Comparison of ENCODE assay signal across 13 mouse cellular contexts in the genomic region with DNA sequence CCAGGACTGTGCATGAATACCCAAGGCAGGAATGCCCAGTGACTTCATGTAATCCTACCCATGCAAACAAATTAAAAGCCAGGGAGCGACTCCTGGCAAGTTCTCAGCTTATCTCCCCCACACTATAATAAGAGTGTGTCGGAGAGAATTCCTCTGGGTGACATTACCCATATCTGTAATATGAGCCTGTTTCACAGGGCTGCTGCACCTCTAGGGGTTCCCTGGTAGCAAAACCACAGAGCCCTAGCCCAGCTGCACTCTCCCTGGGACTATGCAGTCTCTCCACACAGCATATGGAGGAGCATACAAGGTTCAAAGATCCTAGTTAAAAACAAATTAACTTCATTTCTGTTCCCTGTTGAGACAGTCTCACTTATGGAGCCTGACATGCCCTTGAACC. TPM values are rescaled to one million over a fixed set of nuclear protein-coding genes. Genes with fewer than 3 reads are reported as not detected.
DNase-seq lines count a peak whose midpoint lies in the region; ATAC-seq and TF ChIP-seq lines count a peak whose summit lies in the region.
"Had no signal": no experiment of that assay in that cellular context is flagged by ENCODE, and none has a peak within 500 bp of the region (broad histone marks: within the 10 kb centered on the region; RNA-seq: fewer than 3 reads in every experiment).

No protein-coding gene starts in this region.

- no peak for TF ChIP-seq CTCF in lung, postnatal 0 days (IDR thresholded peaks at IDR 0.05)
- TF ChIP-seq CTCF in stomach, postnatal 0 days (IDR thresholded peaks at IDR 0.05; ENCODE audit: low read depth), result no peak

- no peak overlapping the region for H3K4me2 ChIP-seq in lung, postnatal 0 days (replicated peaks; ENCODE audit: low read depth, low read length)
- H3K4me2 ChIP-seq in embryonic facial prominence, embryonic 15.5 days (replicated peaks), result no peak overlapping the region
- peak overlapping the region; percentile 19; the same call in 1 of the 2 replicates for H3K4me2 ChIP-seq in heart, embryonic 14.5 days (ENCODE audit: low read length)
- no peak overlapping the region for H3K4me2 ChIP-seq in stomach, postnatal 0 days (replicated peaks; ENCODE audit: low read depth)
- H3K4me2 ChIP-seq: hindbrain, embryonic 15.5 days; midbrain, embryonic 13.5 days; neural tube, embryonic 12.5 days had no signal

- ATAC-seq in lung, postnatal 0 days, result peak; percentile 34; the same call in 1 of the 2 replicates
- ATAC-seq in embryonic facial prominence, embryonic 15.5 days (ENCODE audit: insufficient number of reproducible peaks, low FRiP score, low TSS enrichment, low read depth), result peak; percentile 79
- ATAC-seq in heart, embryonic 14.5 days (ENCODE audit: insufficient number of reproducible peaks, insufficient read depth, low FRiP score, low read depth), result peak; percentile 81; the same call in 1 of the 2 replicates
- peak; percentile 42; the same call in 1 of the 2 replicates for ATAC-seq in stomach, postnatal 0 days (ENCODE audit: low FRiP score, low TSS enrichment)
- ATAC-seq: forebrain, embryonic 14.5 days; midbrain, embryonic 13.5 days had no signal

- H3K4me3 ChIP-seq in lung, postnatal 0 days (ENCODE audit: low read depth, low read length), result no peak overlapping the region
- no peak overlapping the region for H3K4me3 ChIP-seq in embryonic facial prominence, embryonic 15.5 days (replicated peaks)
- H3K4me3 ChIP-seq in heart, embryonic 14.5 days (ENCODE audit: control insufficient read depth in 1 of 2, insufficient read depth in 1 of 2, low read depth in 1 of 2, low read length in 2 of 2), result no peak overlapping the region
- H3K4me3 ChIP-seq in stomach, postnatal 0 days (ENCODE audit: low read depth, low read length), result no peak overlapping the region
- H3K4me3 ChIP-seq: hindbrain, embryonic 15.5 days; midbrain, embryonic 13.5 days; neural tube, embryonic 12.5 days had no signal

- 42% methylated on average over 2 of the region's 2 CpGs for WGBS in lung, postnatal 0 days
- 24% methylated on average over 2 of the region's 2 CpGs for WGBS in embryonic facial prominence, embryonic 15.5 days
- 22% methylated on average over 2 of the region's 2 CpGs for WGBS in heart, embryonic 14.5 days
- 43% methylated on average over 2 of the region's 2 CpGs for WGBS in stomach, postnatal 0 days

- H3K4me1 ChIP-seq in lung, postnatal 0 days (ENCODE audit: insufficient read depth, low read depth, low read length), result no peaks in the 10 kb centered on the region
- H3K4me1 ChIP-seq in embryonic facial prominence, embryonic 15.5 days, result peaks cover 3% of the 10 kb centered on the region; the same call in 1 of the 2 replicates
- peaks cover 11 to 33% of the 10 kb centered on the region in 2 experiments for H3K4me1 ChIP-seq in heart, embryonic 14.5 days (ENCODE audit: control insufficient read depth in 2 of 2, insufficient read depth in 2 of 2, low read length in 2 of 2)
- H3K4me1 ChIP-seq in stomach, postnatal 0 days (replicated peaks; ENCODE audit: control insufficient read depth, insufficient read depth), result no peaks in the 10 kb centered on the region
- H3K4me1 ChIP-seq: hindbrain, embryonic 15.5 days; midbrain, embryonic 13.5 days; neural tube, embryonic 12.5 days had no signal

- peaks cover 17% of the 10 kb centered on the region; the same call in 1 of the 2 replicates for H3K36me3 ChIP-seq in lung, postnatal 0 days (ENCODE audit: insufficient read depth, low read length)
- peaks cover 47% of the 10 kb centered on the region for H3K36me3 ChIP-seq in embryonic facial prominence, embryonic 15.5 days
- peaks cover 45% of the 10 kb centered on the region for H3K36me3 ChIP-seq in heart, embryonic 14.5 days (ENCODE audit: control insufficient read depth, insufficient read depth, low read length)
- H3K36me3 ChIP-seq in stomach, postnatal 0 days (ENCODE audit: control insufficient read depth, insufficient read depth, low read length), result peaks cover 5% of the 10 kb centered on the region; the same call in 1 of the 2 replicates
- H3K36me3 ChIP-seq: hindbrain, embryonic 15.5 days had no signal

- TF ChIP-seq EP300 in lung, postnatal 0 days (IDR thresholded peaks at IDR 0.05), result peak; percentile 33; the same call in 1 of the 2 replicates
- TF ChIP-seq EP300 in stomach, postnatal 0 days (optimal IDR thresholded peaks at IDR 0.05), result no peak

- H3K27me3 ChIP-seq in lung, postnatal 0 days (replicated peaks; ENCODE audit: insufficient read depth, low read length), result no peaks in the 10 kb centered on the region
- H3K27me3 ChIP-seq in embryonic facial prominence, embryonic 15.5 days, result no peaks in the 10 kb centered on the region
- no peaks in the 10 kb centered on the region for H3K27me3 ChIP-seq in heart, embryonic 14.5 days (ENCODE audit: control insufficient read depth, insufficient read depth, low read length)
- no peaks in the 10 kb centered on the region for H3K27me3 ChIP-seq in stomach, postnatal 0 days (ENCODE audit: control insufficient read depth, insufficient read depth, low read length)
- H3K27me3 ChIP-seq: hindbrain, embryonic 15.5 days; midbrain, embryonic 13.5 days; neural tube, embryonic 12.5 days had no signal

- H3K9me3 ChIP-seq in lung, postnatal 0 days (ENCODE audit: low read length), result no peaks in the 10 kb centered on the region
- H3K9me3 ChIP-seq in embryonic facial prominence, embryonic 15.5 days (replicated peaks), result no peaks in the 10 kb centered on the region
- no peaks in the 10 kb centered on the region for H3K9me3 ChIP-seq in heart, embryonic 14.5 days (ENCODE audit: control insufficient read depth, low read length)
- no peaks in the 10 kb centered on the region for H3K9me3 ChIP-seq in stomach, postnatal 0 days (ENCODE audit: control insufficient read depth, low read length)
- H3K9me3 ChIP-seq: hindbrain, embryonic 15.5 days; midbrain, embryonic 13.5 days; neural tube, embryonic 12.5 days had no signal

- DNase-seq in lung, postnatal 0 days (ENCODE audit: low spot score), result peak; percentile 21
- DNase-seq in lung, postnatal 14 days, result no peak
- no peak for DNase-seq in stomach, postnatal 0 days (ENCODE audit: low spot score)
- DNase-seq in adrenal gland, postnatal 25 days, result no peak
- no peak for DNase-seq in thymus, postnatal 10 days (ENCODE audit: low spot score in 2 of 2)
- DNase-seq: adrenal gland, postnatal 36 days; kidney, adult 18-20 months had no signal

- H3K27ac ChIP-seq in lung, postnatal 0 days (ENCODE audit: low read length), result 0 out of 2 replicates have a peak overlapping the region, but pooled peaks have one; percentile 0
- no peak overlapping the region for H3K27ac ChIP-seq in embryonic facial prominence, embryonic 15.5 days (replicated peaks)
- H3K27ac ChIP-seq in heart, embryonic 14.5 days (replicated peaks in 1 of 2; ENCODE audit: control insufficient read depth in 1 of 2, insufficient read depth in 1 of 2, low read depth in 2 of 2, low read length in 2 of 2), result peak overlapping the region; percentile 83 to 85
- H3K27ac ChIP-seq in stomach, postnatal 0 days (replicated peaks), result no peak overlapping the region
- H3K27ac ChIP-seq: hindbrain, embryonic 15.5 days; midbrain, embryonic 13.5 days; neural tube, embryonic 12.5 days had no signal

- H3K9ac ChIP-seq in lung, postnatal 0 days (replicated peaks; ENCODE audit: low read depth), result no peak overlapping the region
- H3K9ac ChIP-seq in embryonic facial prominence, embryonic 15.5 days, result no peak overlapping the region
- H3K9ac ChIP-seq in heart, embryonic 14.5 days (ENCODE audit: low read length), result peak overlapping the region; percentile 22; the same call in 1 of the 2 replicates
- H3K9ac ChIP-seq in stomach, postnatal 0 days (ENCODE audit: low read length), result no peak overlapping the region
- H3K9ac ChIP-seq: hindbrain, embryonic 15.5 days; midbrain, embryonic 13.5 days; neural tube, embryonic 12.5 days had no signal

RNA-seq across cellular contexts. Expression of a gene that starts 30.7 kb away (rescaled TPM):
- 40.8 and 42.4 TPM in 2 replicates for polyA plus RNA-seq in lung, postnatal 0 days (2015; fragmentation: Nextera tagmentation; extraction: Ambion mirVana)
- 40.7 and 46.0 TPM in 2 replicates for polyA plus RNA-seq in embryonic facial prominence, embryonic 15.5 days (2015; fragmentation: Nextera tagmentation; extraction: Ambion mirVana)
- 32.5 and 33.3 TPM in 2 replicates for polyA plus RNA-seq in heart, embryonic 14.5 days (2014; fragmentation: Nextera tagmentation; extraction: Ambion mirVana)
- polyA plus RNA-seq in stomach, postnatal 0 days (2015; fragmentation: Nextera tagmentation; extraction: Ambion mirVana), result 13.2 and 13.6 TPM in 2 replicates
- total RNA-seq in adrenal gland, postnatal 25 days (2021), result 13.6 and 18.2 TPM in 2 replicates

RNA-seq across cellular contexts. Expression of a gene that starts 39.1 kb away (rescaled TPM):
- 1.7 and 2.0 TPM in 2 replicates for polyA plus RNA-seq in lung, postnatal 0 days (2015; fragmentation: Nextera tagmentation; extraction: Ambion mirVana)
- polyA plus RNA-seq in embryonic facial prominence, embryonic 15.5 days (2015; fragmentation: Nextera tagmentation; extraction: Ambion mirVana), result 8.5 and 9.3 TPM in 2 replicates
- polyA plus RNA-seq in heart, embryonic 14.5 days (2014; fragmentation: Nextera tagmentation; extraction: Ambion mirVana), result 5.3 and 5.6 TPM in 2 replicates
- polyA plus RNA-seq in stomach, postnatal 0 days (2015; fragmentation: Nextera tagmentation; extraction: Ambion mirVana), result 1.6 and 2.2 TPM in 2 replicates
- total RNA-seq in adrenal gland, postnatal 25 days (2021), result 4.2 and 4.5 TPM in 2 replicates

RNA-seq across cellular contexts. Expression of a gene that starts 57.2 kb away (rescaled TPM):
- 9.7 and 12.4 TPM in 2 replicates for polyA plus RNA-seq in lung, postnatal 0 days (2015; fragmentation: Nextera tagmentation; extraction: Ambion mirVana)
- 18.0 and 18.1 TPM in 2 replicates for polyA plus RNA-seq in embryonic facial prominence, embryonic 15.5 days (2015; fragmentation: Nextera tagmentation; extraction: Ambion mirVana)
- 20.8 TPM in 2 replicates for polyA plus RNA-seq in heart, embryonic 14.5 days (2014; fragmentation: Nextera tagmentation; extraction: Ambion mirVana)
- 7.9 and 8.4 TPM in 2 replicates for polyA plus RNA-seq in stomach, postnatal 0 days (2015; fragmentation: Nextera tagmentation; extraction: Ambion mirVana)
- total RNA-seq in adrenal gland, postnatal 25 days (2021), result 61.3 and 66.7 TPM in 2 replicates

Comparison
In these comparisons a context has a peak if more than half of its experiments do, and no peak if none do; other contexts are left out.
1. H3K27ac ChIP-seq: peak in lung, postnatal 0 days (single experiment) and heart, embryonic 14.5 days (2 of 2); none in embryonic facial prominence, embryonic 15.5 days (single experiment) and stomach, postnatal 0 days (single experiment).
2. Peak in every context shown above with its lines, with median percentiles within 50 percentile points of each other: ATAC-seq.